Mouse (Mus musculus): Measurements from ENCODE around the gene C130032M10Rik.

C130032M10Rik gene

DNA sequence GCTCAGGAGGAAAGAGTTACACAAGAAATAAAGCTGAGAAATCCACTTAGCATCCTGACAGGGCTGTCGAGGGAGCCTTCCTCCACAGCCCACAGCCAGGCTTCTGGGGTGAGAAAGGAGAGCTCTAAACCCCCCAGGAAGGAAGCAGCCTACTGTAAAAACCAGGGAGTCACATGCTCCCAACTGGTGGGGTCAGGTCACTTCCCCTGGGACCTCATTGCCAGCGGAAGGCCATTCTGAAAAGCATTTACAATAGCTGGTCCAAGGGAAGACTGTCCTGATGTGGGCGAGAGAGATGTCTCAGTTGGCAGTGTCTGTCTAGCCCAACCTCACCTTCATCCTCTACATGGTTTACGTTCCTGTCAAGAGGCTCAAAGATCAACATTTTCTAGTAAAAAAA is 33.0 kb downstream of the C130032M10Rik start:
- no peak for DNase-seq (ENCODE audit: low spot score in 2 of 2)

DNA sequence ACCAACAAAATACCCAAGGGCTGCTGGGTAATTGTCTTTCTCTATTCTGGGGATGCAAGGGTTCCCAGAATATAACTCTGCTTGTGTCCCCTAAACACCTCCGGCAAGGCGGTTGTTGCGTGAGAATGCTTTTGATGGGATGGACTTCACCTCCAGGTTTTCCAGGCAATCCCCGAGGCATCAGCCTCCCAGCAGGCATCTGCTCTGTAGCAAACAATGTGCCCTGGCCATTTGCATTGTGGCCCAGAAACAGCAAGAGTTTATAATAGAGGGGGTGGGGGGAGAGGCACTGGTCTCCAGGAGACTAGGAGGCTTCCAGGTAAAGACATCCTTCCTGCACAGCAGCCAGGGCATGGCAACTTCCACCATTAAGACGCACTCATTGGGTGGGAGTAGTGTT is 33.6 kb downstream of the C130032M10Rik start:
- DNase-seq (ENCODE audit: low spot score in 2 of 2) = no peak

DNA sequence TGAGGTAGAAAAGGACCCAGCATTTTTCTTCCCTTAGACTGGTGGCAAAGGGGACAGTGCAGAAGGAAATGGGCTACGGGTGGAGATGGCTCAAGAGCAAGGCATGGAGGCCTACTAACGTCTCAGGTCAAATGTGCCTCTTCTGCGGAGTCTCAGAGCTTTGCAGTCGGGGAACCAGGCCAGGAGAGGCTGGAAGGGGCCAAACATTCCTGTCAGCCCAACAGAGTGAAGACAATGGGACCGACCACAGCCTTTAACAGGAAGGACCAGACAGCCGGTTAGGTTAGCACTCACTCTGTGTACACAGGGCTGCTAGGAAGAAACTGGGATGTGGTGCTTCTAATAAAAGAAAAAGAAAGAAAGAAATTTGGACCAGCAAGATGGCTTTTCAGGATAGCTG is 34.5 kb downstream of the C130032M10Rik start:
- no peak for DNase-seq (ENCODE audit: low spot score in 2 of 2)

DNA sequence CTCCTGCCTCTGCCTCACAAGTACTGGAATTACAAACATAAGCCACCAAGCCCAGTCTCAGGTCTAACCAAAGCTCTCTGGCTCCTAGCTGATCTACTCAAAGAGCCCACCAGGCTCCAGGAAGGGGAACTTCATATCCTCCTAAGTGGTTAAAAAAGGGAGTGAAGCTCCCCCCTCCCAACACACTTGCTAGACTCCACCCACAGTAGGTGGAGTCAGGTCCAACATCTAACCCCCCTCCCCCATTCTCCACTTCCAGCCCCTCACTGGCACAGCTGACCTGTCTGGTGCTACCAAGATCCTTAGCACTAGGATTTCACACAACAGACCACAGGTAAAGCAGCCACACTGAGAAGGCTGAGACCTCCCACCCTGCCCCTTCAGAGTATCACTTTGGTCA is 38.3 kb downstream of the C130032M10Rik start:
- DNase-seq (ENCODE audit: low spot score in 2 of 2) = no peak

- no peak for DNase-seq (ENCODE audit: low spot score in 2 of 2)
Measured at GRCm38 (mm10) chr9:114554355-114554979, 39.0 kb downstream of the C130032M10Rik start.

GRCm38 (mm10) chr9:114556276-114556855 is 40.9 kb downstream of the C130032M10Rik start:
- no peak for DNase-seq (ENCODE audit: low spot score in 2 of 2)

GRCm38 (mm10) chr9:114557086-114557485 is 41.6 kb downstream of the C130032M10Rik start:
- no peak for DNase-seq (ENCODE audit: low spot score in 2 of 2)

- DNase-seq (ENCODE audit: low spot score in 2 of 2) = no peak
Measured at GRCm38 (mm10) chr9:114560141-114560540, 44.6 kb downstream of the C130032M10Rik start.

GRCm38 (mm10) chr9:114560771-114561670 is 45.5 kb downstream of the C130032M10Rik start:
- DNase-seq (ENCODE audit: low spot score in 2 of 2) = no peak

GRCm38 (mm10) chr9:114561671-114561971 is 46.1 kb downstream of the C130032M10Rik start:
- no peak for DNase-seq (ENCODE audit: low spot score in 2 of 2)

DNA sequence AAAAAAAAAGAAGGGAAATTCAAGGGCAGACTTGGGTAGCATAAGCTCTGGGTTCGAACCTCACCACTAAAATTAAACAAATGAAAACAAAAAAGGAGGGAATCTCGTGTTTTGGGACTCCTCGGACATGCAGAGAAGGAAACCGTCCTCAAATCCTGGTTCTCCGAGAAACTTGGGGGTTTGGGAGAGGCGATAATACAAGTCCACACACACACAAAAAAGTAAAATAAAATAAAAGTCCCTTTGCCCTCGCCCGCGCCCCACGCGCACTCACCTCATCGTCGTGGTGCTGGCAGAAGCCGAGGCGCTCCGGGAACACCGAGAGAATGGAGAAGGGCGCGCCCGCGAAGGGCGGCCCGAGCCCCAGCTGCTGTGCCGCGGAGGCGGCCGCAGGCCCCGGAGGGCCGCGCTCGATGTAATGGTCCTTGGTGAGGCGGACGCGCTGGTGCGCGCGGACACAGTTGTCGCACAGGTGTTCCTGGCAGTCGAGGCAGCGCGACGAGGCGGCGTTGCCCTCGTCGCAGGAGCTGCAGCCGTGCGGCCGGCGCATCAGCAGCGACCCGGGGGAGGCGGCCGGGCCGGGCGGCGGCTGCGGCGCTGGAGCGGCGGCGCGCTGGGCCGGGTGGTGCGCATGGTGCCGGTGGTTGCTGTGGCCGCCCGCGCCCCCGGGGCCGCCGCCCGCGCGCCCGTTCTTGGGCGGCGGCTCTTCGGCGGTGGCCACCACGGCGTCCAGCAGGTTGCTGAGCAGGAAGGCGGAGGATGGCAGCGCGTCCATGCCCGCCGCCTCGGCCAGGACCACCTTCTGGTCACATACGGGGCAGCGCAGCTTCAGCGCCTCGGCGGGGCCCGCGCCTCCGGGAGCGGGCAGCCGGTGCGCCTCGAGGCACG is 46.8 kb downstream of the C130032M10Rik start:
- no peak for DNase-seq (ENCODE audit: low spot score in 2 of 2)

- no peak for DNase-seq (ENCODE audit: low spot score in 2 of 2)
Measured at GRCm38 (mm10) chr9:114562919-114563751, 47.6 kb downstream of the C130032M10Rik start.

GRCm38 (mm10) chr9:114563761-114564606 is 48.5 kb downstream of the C130032M10Rik start, which contains the start of gene Trim71:
TSS of gene Trim71 (minus strand) at chr9:114564369.
- no peak for DNase-seq (ENCODE audit: low spot score in 2 of 2)

GRCm38 (mm10) chr9:114564667-114565066 is 49.2 kb downstream of the C130032M10Rik start:
- DNase-seq (ENCODE audit: low spot score in 2 of 2) = no peak

All from natural killer cell, adult 2 months (primary cell).